Mouse (Mus musculus) subcutaneous adipose tissue, adult 2 months (tissue): ENCODE measurements around the gene Igsf9. TPM values are rescaled to one million over a fixed set of nuclear protein-coding genes. Genes with fewer than 3 reads are reported as not detected.

Source experiments
- polyA plus RNA-seq: library from polyadenylated mRNA; depleted of rRNA; stranded (reverse); fragments of >200 nt; gene quantifications from 2 replicates; pipeline ENCODE4 v1.2.3, GENCODE M21; 2012; ENCODE audit warnings: low replicate concordance; rRNA removed

Igsf9 gene
- polyA plus RNA-seq, result 6.0 and 35.1 TPM in 2 replicates

GRCm38 (mm10) chr1:172481540-172482280, at the start of gene Igsf9:
Igsf9 (plus strand) TSS chr1:172481788.

DNA sequence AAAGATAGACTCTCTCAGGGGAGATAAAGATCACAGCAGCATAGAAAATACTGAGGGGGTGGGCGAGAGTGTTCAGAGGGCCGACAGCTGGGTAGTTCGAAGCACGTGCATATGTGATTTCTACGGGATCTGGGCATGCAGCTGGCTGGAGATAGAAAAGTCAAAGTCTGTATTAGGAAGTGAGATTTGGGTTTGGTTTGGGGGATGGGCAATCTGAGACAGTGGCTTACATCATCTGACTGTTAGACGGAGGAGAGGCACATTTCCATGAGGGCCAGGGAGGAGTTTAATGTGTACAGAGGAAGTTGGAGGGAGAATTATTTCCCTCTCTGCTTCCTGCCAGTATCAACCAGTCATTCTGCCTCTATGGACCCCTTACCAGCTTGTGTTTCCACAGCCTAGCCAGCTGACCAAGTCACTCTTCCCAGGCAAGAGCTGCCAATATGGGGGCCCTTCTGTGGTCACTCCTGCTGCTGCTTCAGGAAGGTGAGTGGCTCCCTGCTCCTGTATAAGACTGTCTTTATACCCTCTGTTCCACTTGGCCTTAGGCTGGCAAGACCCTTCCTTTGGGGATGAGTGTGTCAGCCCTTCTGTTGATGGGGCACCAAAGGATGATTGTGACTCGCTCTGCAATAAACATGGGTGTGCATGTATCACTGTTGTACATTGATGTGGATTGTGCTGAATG, 6.4 kb upstream of the Igsf9 start, which contains the start of gene Slamf9:
Slamf9 (plus strand) TSS at position 305 of the 688 bp plus-strand sequence.

DNA sequence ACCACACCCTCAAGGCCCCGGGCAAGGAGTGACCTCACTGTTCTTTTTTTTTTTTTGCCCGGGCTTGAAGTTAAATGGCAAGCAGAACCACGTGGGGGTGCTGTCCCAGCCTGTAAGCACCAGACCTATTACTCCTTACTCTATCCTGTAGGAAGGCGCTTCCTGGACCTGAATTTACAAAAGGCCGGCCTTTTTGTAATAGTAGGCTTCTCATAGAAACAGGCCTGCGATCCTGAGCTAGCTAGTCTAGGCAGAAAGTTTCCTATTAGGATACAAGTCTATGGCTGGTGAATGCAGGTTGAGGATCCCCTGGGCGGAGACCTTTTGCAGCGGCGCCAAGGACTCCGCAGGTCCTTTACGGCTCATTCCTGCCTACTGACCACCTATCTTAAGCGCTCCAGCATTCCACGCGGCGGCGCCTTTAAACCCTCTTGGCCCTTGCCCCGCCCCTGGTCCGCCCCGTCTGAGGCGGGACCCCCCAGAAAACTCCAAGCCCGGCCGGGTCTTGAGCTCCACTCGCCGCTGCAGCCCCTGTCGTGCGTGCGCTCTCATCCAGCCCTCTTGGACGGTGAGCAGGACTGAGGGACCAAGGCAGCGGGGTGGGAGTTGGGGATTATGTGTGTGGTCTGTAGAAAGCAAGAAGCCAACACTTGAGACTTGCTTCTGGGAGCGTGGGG, 18.3 kb downstream of the Igsf9 start, which contains the start of gene Tagln2:
Tagln2 (plus strand) TSS at position 283 of the 677 bp plus-strand sequence.

GRCm38 (mm10) chr1:172520576-172521440, 39.2 kb downstream of the Igsf9 start, which contains the start of gene Cfap45:
Cfap45 (plus strand) TSS chr1:172520801.

Other genes starting within 250 kb of the Igsf9 start
- gene Atp1a4, start 223.4 kb upstream of the Igsf9 start, polyA plus RNA-seq, result 0.03 and 4.1 TPM in 2 replicates
- gene Igsf8, start 220.1 kb upstream of the Igsf9 start, polyA plus RNA-seq, result 100 and 133 TPM in 2 replicates
- 208 and 473 TPM in 2 replicates for gene Atp1a2, start 183.7 kb upstream of the Igsf9 start, polyA plus RNA-seq
- gene Kcnj9, start 152.5 kb upstream of the Igsf9 start, polyA plus RNA-seq, result 0.10 TPM in 1 of 2 replicates, not detected in the other
- 0.07 and 0.35 TPM in 2 replicates for gene Kcnj10, start 140.6 kb upstream of the Igsf9 start, polyA plus RNA-seq
- gene Pigm, start 105.2 kb upstream of the Igsf9 start, polyA plus RNA-seq, result 7.6 and 9.6 TPM in 2 replicates
- 16.6 and 17.2 TPM in 2 replicates for gene Slamf9, start 6.4 kb upstream of the Igsf9 start, polyA plus RNA-seq
- 217 and 327 TPM in 2 replicates for gene Tagln2, start 18.3 kb downstream of the Igsf9 start, polyA plus RNA-seq
- 0.40 and 0.44 TPM in 2 replicates for gene Cfap45, start 39.0 kb downstream of the Igsf9 start, polyA plus RNA-seq
- gene Vsig8, start 74.2 kb downstream of the Igsf9 start, polyA plus RNA-seq, result 0.53 and 1.1 TPM in 2 replicates
- 2.6 and 7.3 TPM in 2 replicates for gene Slamf8, start 108.8 kb downstream of the Igsf9 start, polyA plus RNA-seq
- gene Fcrl6, start 120.8 kb downstream of the Igsf9 start, polyA plus RNA-seq, result 0.51 TPM in 1 of 2 replicates, not detected in the other
- 33.3 and 47.8 TPM in 2 replicates for gene Dusp23, start 151.2 kb downstream of the Igsf9 start, polyA plus RNA-seq
- gene Crp, start 216.3 kb downstream of the Igsf9 start, polyA plus RNA-seq, result 0.17 and 0.35 TPM in 2 replicates